Mouse (Mus musculus) embryonic facial prominence, embryonic 13.5 days (tissue): ENCODE measurements around the gene C2cd5. TPM values are rescaled to one million over a fixed set of nuclear protein-coding genes. Genes with fewer than 3 reads are reported as not detected.
A peak's percentile ranks its signal among the peaks of the same experiment; 100 is the strongest.

Source experiments
- ATAC-seq: fragments of 200-750 bp; cut with Nextera tagmentation; 2 replicates; pipeline ENCODE4 v1.8.0; 2017; ENCODE audit warnings: low read depth; ENCODE audit not compliant: insufficient number of reproducible peaks, insufficient read depth, low FRiP score, low TSS enrichment
- H3K27ac ChIP-seq: fragments of 300-500 bp; sonication (generic); 2 replicates; pipeline ENCODE4 v1.5.1; 2015; ENCODE audit warnings: moderate library complexity, mild to moderate bottlenecking, inconsistent platforms
- H3K27me3 ChIP-seq: fragments of 300-500 bp; sonication (generic); 2 replicates; pipeline ENCODE4 v1.6.1; 2015; ENCODE audit warnings: mild to moderate bottlenecking, inconsistent platforms
- H3K36me3 ChIP-seq: fragments of 300-500 bp; sonication (generic); 2 replicates; pipeline ENCODE4 v1.6.1; 2015; ENCODE audit warnings: mild to moderate bottlenecking, inconsistent platforms
- H3K4me1 ChIP-seq: fragments of 300-500 bp; sonication (generic); 2 replicates; pipeline ENCODE4 v1.6.1; 2015; ENCODE audit warnings: inconsistent platforms
- H3K4me2 ChIP-seq: fragments of 300-500 bp; sonication (generic); 2 replicates; pipeline ENCODE4 v1.6.1; 2015; ENCODE audit warnings: moderate library complexity, mild to moderate bottlenecking, inconsistent platforms
- H3K4me3 ChIP-seq: fragments of 300-500 bp; sonication (generic); 2 replicates; pipeline ENCODE4 v1.5.1; 2015; ENCODE audit warnings: mild to moderate bottlenecking, inconsistent platforms
- H3K9ac ChIP-seq: fragments of 300-500 bp; sonication (generic); 2 replicates; pipeline ENCODE4 v1.6.1; 2015; ENCODE audit warnings: mild to moderate bottlenecking, inconsistent platforms
- H3K9me3 ChIP-seq: fragments of 300-500 bp; sonication (generic); 2 replicates; pipeline ENCODE4 v1.6.1; 2016; ENCODE audit warnings: inconsistent platforms
- WGBS: fragments of 180-500 bp; shearing (Covaris S2); methylation state at CpG from one replicate; pipeline ENCODE4 v1.1.7; 2015; ENCODE audit warnings: mixed read lengths; 5-methylcytosine and 5-hydroxymethylcytosine counted together
- polyA plus RNA-seq: library from polyadenylated mRNA; unstranded; fragments of >200 nt; fragmentation: Nextera tagmentation; extraction: Ambion mirVana; gene quantifications from 2 replicates; pipeline ENCODE4 v1.2.1, GENCODE M21; 2015

Gene C2cd5
- polyA plus RNA-seq, 1 experiment from 2014 or later = 35.7 TPM

DNA sequence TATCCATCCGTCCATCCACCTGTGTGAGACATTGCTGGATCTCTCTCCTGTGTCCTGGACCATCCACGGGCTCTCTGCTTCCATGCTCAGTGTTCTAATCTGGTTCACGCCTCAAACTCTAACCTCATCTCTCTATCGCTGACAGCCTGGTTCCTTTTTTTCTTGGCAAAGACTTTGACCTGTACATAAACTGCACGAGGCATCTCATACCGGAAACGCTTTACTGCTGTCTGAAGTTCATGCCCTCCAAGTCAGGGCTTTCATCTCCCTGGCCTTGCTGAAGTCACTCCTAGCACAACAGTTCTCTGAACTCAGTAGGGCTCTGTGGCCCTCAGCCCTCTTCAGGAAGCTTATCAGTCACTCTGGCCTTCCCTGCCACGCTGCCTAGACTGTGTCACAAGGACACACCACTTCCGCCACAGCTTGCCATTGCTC lies 15.1 kb upstream of the C2cd5 start:
- ATAC-seq = no peak
- WGBS = 74% methylated on average over 9 of the region's 9 CpGs
- H3K27me3 ChIP-seq = no peaks in the 10 kb centered on the region

DNA sequence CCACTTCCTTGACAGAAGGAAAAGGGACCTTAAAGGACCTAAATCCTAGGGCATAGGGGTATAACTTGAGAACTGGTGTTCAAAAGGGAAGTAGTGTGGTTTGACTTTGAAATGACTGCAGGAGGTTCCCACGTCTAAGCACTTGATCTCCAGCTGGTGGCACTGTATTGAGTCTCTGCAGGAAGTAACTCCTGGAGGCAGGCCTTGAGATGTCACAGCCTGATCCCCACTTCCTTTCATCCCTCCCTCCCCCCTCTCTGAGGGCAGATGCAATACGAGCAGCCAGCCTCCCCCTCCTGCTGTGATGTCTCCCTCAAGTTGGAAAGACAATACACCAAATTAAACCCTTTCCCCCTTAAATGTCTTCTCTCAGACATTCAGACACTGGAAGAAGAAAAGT lies 14.6 kb upstream of the C2cd5 start:
- no peak overlapping the region for H3K27ac ChIP-seq
- no peak overlapping the region for H3K9ac ChIP-seq
- no peaks in the 10 kb centered on the region for H3K9me3 ChIP-seq
- WGBS = 8% methylated on average over 2 of the region's 2 CpGs
- no peaks in the 10 kb centered on the region for H3K27me3 ChIP-seq
- ATAC-seq = no peak
- H3K4me3 ChIP-seq = no peak overlapping the region
- H3K4me1 ChIP-seq = peaks cover 7% of the 10 kb centered on the region; the same call in 1 of the 2 replicates
- no peaks in the 10 kb centered on the region for H3K36me3 ChIP-seq
- H3K4me2 ChIP-seq = no peak overlapping the region

More for the DNA sequence above, 15.1 kb upstream of the C2cd5 start:
- no peaks in the 10 kb centered on the region for H3K9me3 ChIP-seq
- peaks cover 7% of the 10 kb centered on the region; the same call in 1 of the 2 replicates for H3K4me1 ChIP-seq
- H3K36me3 ChIP-seq = no peaks in the 10 kb centered on the region
- no peak overlapping the region for H3K4me3 ChIP-seq
- no peak overlapping the region for H3K9ac ChIP-seq
- H3K4me2 ChIP-seq = no peak overlapping the region
- no peak overlapping the region for H3K27ac ChIP-seq

DNA sequence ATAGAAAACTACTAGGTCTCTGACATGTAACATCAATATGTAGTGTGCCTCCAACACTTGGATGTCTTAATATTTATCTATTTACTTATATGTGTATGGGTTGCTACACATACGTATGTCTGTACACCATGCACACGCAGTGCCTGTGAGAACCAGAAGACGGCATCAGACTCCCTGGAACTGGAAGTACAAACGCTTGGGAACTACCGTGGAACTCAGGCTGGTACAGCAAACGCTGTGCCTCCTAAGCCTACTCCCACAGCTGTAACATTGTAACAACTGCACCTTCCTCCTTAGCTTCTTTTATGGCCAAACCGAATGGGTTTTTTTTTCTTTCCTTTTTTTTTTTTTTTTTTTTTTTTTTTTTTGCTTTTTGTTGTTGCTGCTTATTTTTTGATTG lies 10.4 kb upstream of the C2cd5 start:
- Histone ChIP-seq H3K27me3 (no peaks in the 10 kb centered on the region), H3K27ac (no peak overlapping the region), H3K4me2 (no peak overlapping the region), H3K36me3 (no peaks in the 10 kb centered on the region), H3K4me1 (peaks cover 7% of the 10 kb centered on the region; the same call in 1 of the 2 replicates), H3K9ac (no peak overlapping the region), H3K9me3 (no peaks in the 10 kb centered on the region), H3K4me3 (no peak overlapping the region)
- no peak for ATAC-seq
- 74% methylated on average over 7 of the region's 7 CpGs for WGBS

DNA sequence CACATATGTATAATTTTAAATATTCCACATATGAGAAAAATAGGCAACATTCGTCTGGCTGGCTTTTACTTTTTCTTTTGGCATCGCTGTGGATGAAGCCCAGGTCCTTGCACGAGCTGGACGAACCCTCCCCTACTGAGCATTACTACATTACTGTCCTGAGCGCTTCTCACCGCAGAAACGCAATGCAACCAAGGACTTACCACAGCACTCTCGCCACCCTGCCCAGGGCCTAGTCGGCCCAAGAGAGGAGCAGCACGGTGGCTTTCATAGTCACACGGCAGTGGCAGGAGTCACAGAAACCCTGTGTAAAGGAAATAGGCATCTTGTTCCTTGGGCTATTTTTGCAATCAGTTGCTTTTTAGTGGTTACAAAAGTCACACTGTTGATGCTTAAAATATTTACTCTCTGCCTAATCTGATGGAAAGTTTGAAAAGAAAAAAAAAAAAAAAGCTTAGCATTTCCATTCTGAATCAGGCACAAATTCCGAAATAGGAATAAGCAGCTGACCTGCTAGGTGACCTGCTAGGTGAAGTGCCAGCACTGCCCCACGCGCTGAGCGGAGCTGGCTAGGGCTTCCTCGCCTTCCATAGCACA lies 9.8 kb upstream of the C2cd5 start:
- no peak overlapping the region for H3K4me2 ChIP-seq
- WGBS = 68% methylated on average over 16 of the region's 16 CpGs
- H3K27me3 ChIP-seq = no peaks in the 10 kb centered on the region
- H3K4me3 ChIP-seq = no peak overlapping the region
- H3K27ac ChIP-seq = no peak overlapping the region
- ATAC-seq = no peak
- no peaks in the 10 kb centered on the region for H3K36me3 ChIP-seq
- peaks cover 7% of the 10 kb centered on the region; the same call in 1 of the 2 replicates for H3K4me1 ChIP-seq
- no peaks in the 10 kb centered on the region for H3K9me3 ChIP-seq
- no peak overlapping the region for H3K9ac ChIP-seq

DNA sequence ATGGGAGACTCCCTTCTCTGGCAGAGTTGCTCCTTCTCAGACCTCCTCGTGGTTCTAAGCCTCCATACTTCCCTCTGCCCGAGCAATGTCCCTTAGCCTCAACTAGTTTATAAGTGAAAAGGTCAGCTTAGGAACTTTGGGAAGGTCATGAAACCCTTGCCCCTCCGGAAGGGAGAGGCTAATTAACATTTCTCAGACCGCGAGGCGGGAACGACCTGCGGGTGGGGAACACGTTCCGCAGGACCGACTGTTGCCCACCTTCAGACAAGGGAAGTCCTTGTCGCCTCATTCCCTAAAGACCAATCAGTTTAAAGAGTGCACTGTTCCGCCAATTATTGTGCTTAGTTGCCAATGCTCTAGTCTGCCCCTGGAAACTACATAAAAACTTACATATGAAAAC lies 8.1 kb upstream of the C2cd5 start:
- Histone ChIP-seq H3K27ac (no peak overlapping the region), H3K4me3 (no peak overlapping the region), H3K9ac (no peak overlapping the region), H3K4me2 (no peak overlapping the region), H3K4me1 (peaks cover 14% of the 10 kb centered on the region; the same call in 1 of the 2 replicates), H3K9me3 (no peaks in the 10 kb centered on the region), H3K27me3 (no peaks in the 10 kb centered on the region), H3K36me3 (no peaks in the 10 kb centered on the region)
- WGBS = 68% methylated on average over 13 of the region's 13 CpGs
- ATAC-seq = no peak

DNA sequence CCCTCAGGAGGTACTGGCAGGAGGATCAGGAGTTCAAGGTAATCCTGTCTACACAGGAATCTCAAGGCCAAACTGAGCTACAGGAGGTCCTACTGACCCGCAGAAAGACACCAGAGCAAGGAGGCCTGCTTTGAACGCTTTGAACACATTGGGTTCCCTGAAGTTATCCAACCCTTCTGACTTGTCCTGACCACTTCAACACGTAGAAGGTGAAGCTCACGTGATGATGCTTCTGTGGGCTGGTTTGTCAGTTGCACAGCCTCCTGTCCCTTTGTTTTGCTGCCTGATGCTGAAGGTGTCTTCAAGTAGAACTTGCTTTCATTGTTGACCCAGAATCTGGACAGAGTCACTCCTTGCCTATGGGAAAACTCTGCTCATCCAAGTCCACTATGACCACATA lies 7.7 kb upstream of the C2cd5 start:
- ATAC-seq = no peak
- Histone ChIP-seq H3K4me3 (no peak overlapping the region), H3K9ac (no peak overlapping the region), H3K9me3 (no peaks in the 10 kb centered on the region), H3K4me1 (peaks cover 14% of the 10 kb centered on the region; the same call in 1 of the 2 replicates), H3K4me2 (no peak overlapping the region), H3K27me3 (no peaks in the 10 kb centered on the region), H3K36me3 (no peaks in the 10 kb centered on the region), H3K27ac (no peak overlapping the region)
- WGBS = 87% methylated on average over 4 of the region's 4 CpGs

DNA sequence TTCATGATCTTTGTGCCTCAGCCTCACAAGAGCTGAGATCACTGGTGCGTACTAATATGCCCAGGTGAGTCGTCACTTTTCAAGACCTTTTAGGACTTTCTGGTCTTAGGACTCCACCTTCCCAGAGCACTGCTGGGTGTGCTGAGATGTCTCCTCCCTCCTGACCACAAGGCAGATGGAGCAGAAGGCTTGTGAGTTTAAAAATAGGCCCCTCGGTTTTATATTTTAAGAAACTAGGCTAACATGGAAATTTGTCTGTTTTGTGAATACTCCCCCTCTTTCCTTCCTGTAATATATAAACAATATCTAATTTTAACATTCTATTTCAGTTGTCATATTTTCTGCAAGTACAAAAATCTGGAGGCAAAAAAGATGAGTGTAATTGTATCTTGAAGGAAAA lies 5.8 kb upstream of the C2cd5 start:
- WGBS = 73% methylated on average over 3 of the region's 3 CpGs
- H3K4me1 ChIP-seq = 0 out of 2 replicates have a peak, but pooled peaks cover 7% of the 10 kb centered on the region
- H3K27ac ChIP-seq = no peak overlapping the region
- H3K9ac ChIP-seq = no peak overlapping the region
- H3K9me3 ChIP-seq = no peaks in the 10 kb centered on the region
- H3K36me3 ChIP-seq = no peaks in the 10 kb centered on the region
- no peaks in the 10 kb centered on the region for H3K27me3 ChIP-seq
- no peak for ATAC-seq
- H3K4me3 ChIP-seq = no peak overlapping the region
- H3K4me2 ChIP-seq = no peak overlapping the region

DNA sequence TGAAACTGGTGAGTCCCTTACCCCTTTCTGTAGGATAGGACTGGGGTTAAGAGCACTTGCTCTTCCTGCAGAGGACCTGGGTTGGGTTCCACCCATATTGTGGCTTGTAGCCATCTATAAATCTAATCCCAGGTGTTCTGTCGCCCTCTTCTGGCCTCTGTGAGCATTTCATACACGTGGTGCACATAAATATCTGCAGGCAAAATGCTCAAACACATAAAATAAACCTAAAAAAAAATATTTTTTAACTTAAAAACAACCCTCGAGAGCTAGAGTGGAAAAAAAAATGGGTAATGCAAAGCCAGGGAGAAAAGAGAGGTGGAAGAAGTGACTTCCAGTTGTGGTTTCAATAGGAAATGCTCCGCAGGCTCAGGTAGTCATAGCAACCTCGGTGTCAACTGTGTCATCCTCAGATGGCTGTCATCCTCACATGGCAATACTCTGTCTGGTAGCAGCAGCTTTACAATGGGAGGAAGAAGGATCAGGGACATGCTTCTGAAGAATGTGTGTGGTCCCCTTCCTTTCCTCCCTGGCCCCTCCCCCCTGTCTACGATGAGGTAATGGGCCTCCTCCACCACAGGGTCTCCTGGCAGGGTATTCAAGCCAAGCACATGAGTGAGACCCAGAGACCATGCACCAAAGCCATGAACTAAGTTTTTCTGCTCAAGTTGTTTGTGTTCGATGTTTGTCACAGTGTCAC lies 4.2 kb upstream of the C2cd5 start:
- ATAC-seq = no peak
- H3K36me3 ChIP-seq = no peaks in the 10 kb centered on the region
- H3K9me3 ChIP-seq = no peaks in the 10 kb centered on the region
- no peaks in the 10 kb centered on the region for H3K27me3 ChIP-seq
- 57% methylated on average over 7 of the region's 7 CpGs for WGBS
- H3K27ac ChIP-seq = no peak overlapping the region
- 0 out of 2 replicates have a peak, but pooled peaks cover 8% of the 10 kb centered on the region for H3K4me1 ChIP-seq
- H3K4me3 ChIP-seq = no peak overlapping the region
- H3K4me2 ChIP-seq = no peak overlapping the region
- no peak overlapping the region for H3K9ac ChIP-seq

DNA sequence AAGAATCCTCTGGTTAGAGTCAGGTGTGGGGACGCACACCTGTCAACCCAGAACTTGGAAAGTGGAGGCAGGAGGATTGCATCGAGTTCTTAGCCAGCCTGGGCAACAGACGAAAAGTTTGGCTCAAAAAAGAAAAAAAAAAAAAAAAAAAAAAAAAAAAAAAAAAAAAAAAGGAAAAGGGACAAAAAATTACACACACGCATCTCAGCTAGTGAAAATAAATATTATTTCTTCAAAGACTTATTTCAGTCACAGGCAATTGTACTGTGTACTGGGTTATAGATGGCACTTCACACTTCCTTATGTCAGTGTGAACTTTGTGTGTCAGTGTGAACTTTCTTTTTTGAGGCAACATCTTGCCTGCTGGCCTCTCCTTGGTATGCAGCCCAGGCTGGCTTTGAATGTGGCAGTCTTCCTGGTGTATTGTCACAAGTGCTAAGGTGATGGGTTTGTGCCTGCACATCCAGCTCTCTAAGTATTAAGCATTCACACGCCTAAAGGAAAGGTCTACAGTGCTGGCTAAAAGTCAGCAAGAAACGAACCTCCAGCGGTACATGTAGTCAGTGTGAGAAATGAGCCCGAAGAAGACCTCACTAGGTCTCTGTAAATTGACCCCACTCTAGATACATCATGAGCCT lies 656 bp upstream of the C2cd5 start:
- H3K4me1 ChIP-seq = peaks cover 14% of the 10 kb centered on the region; the same call in 1 of the 2 replicates
- ATAC-seq = no peak; the same call in 1 of the 2 replicates
- peaks cover 9% of the 10 kb centered on the region for H3K36me3 ChIP-seq
- H3K27me3 ChIP-seq = no peaks in the 10 kb centered on the region
- no peaks in the 10 kb centered on the region for H3K9me3 ChIP-seq
- H3K4me2 ChIP-seq = peak overlapping the region; percentile 85
- 47% methylated on average over 8 of the region's 8 CpGs for WGBS
- no peak overlapping the region; the same call in 1 of the 2 replicates for H3K27ac ChIP-seq
- peak overlapping the region; percentile 85 for H3K4me3 ChIP-seq
- H3K9ac ChIP-seq = peak overlapping the region; percentile 72

DNA sequence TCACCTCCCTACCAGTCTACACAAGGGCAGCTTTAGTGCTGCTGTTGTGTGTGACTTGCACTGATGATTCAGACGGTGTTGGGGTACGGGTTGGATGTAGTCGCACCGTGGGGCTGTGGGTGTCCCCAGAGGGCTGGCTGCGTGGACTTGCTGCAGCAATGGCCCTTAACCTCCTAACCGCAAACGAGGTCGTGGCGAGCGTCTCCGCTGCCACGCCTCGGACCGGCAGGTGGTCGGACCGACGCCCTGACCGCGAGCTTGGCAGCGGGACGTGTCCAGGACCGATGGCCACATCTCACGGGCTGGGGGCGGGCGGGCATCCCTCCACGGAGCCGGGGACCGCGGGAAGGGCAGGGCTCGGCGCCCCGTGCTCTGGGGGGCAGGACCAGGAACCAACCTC lies 660 bp downstream of the C2cd5 start:
- no peaks in the 10 kb centered on the region for H3K27me3 ChIP-seq
- peaks cover 12% of the 10 kb centered on the region for H3K4me1 ChIP-seq
- peak overlapping the region; percentile 85 for H3K4me3 ChIP-seq
- WGBS = under 1% methylated on average over 32 of the region's 32 CpGs
- H3K9ac ChIP-seq = peak overlapping the region; percentile 88
- peak; percentile 63 for ATAC-seq
- H3K9me3 ChIP-seq = no peaks in the 10 kb centered on the region
- H3K4me2 ChIP-seq = peak overlapping the region; percentile 85
- H3K27ac ChIP-seq = peak overlapping the region; percentile 90
- peaks cover 9% of the 10 kb centered on the region for H3K36me3 ChIP-seq

DNA sequence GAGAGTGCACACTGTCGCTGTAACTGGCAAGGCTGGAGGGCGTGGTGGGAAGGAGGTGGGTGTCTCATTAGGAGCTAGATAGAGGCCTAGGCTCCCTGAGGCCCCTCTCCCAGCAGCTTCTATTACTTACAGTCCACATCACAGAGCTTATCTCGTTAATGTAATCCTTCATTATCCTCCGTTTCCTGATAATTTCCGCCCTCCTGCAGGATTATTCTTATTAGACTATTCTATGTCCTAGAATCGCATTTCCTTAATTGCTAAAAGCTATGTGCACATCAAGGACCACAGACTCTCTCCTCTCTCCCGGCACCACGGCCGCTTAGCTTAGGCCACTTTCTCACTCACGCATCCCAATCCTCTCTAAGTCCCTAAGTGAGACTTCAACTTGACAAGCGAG lies 4.8 kb downstream of the C2cd5 start:
- ATAC-seq = no peak
- H3K27me3 ChIP-seq = no peaks in the 10 kb centered on the region
- H3K36me3 ChIP-seq = peaks cover 31% of the 10 kb centered on the region
- peaks cover 7% of the 10 kb centered on the region for H3K4me1 ChIP-seq
- no peak overlapping the region for H3K4me2 ChIP-seq
- H3K9me3 ChIP-seq = no peaks in the 10 kb centered on the region; the same call in 1 of the 2 replicates
- no peak overlapping the region for H3K4me3 ChIP-seq
- H3K9ac ChIP-seq = no peak overlapping the region
- H3K27ac ChIP-seq = no peak overlapping the region
- WGBS = 72% methylated on average over 11 of the region's 11 CpGs
